Mouse (Mus musculus) heart, embryonic 13.5 days (tissue): ENCODE results near the gene Cyp2b9. TPM values are rescaled to one million over a fixed set of nuclear protein-coding genes. Genes with fewer than 3 reads are reported as not detected.
"Not testable (repeated sequence)": the region's sequence is repeated elsewhere in the genome, so short reads cannot be mapped to it uniquely, and the experiment has no call there.

Experiments used
- ATAC-seq: fragments of 200-750 bp; cut with Nextera tagmentation; 2 replicates; pipeline ENCODE4 v1.8.0; 2017; ENCODE audit warnings: moderate TSS enrichment; ENCODE audit not compliant: insufficient number of reproducible peaks, low FRiP score, low TSS enrichment; ENCODE audit errors: extremely low read depth
- H3K27ac ChIP-seq: fragments of 300-500 bp; sonication (generic); replicated peaks from 2 replicates; pipeline ENCODE4 v1.5.1; 2015; ENCODE audit warnings: moderate library complexity, mild to moderate bottlenecking, inconsistent platforms
- H3K27me3 ChIP-seq: fragments of 300-500 bp; sonication (generic); replicated peaks from 2 replicates; pipeline ENCODE4 v1.6.1; 2015; ENCODE audit warnings: mild to moderate bottlenecking, inconsistent platforms
- H3K36me3 ChIP-seq: fragments of 300-500 bp; sonication (generic); 2 replicates; pipeline ENCODE4 v1.6.1; 2015; ENCODE audit warnings: mild to moderate bottlenecking, inconsistent platforms
- H3K4me1 ChIP-seq: fragments of 300-500 bp; sonication (generic); 2 replicates; pipeline ENCODE4 v1.6.1; 2015; ENCODE audit warnings: inconsistent platforms
- H3K4me2 ChIP-seq: fragments of 300-500 bp; sonication (generic); 2 replicates; pipeline ENCODE4 v1.6.1; 2015; ENCODE audit warnings: inconsistent platforms, mild to moderate bottlenecking, moderate library complexity
- H3K4me3 ChIP-seq: fragments of 300-500 bp; sonication (generic); 2 replicates; pipeline ENCODE4 v1.5.1; 2015; ENCODE audit warnings: moderate library complexity, mild to moderate bottlenecking, inconsistent platforms
- H3K9ac ChIP-seq: fragments of 300-500 bp; sonication (generic); 2 replicates; pipeline ENCODE4 v1.6.1; 2015; ENCODE audit warnings: inconsistent platforms, mild to moderate bottlenecking, moderate library complexity
- H3K9me3 ChIP-seq: fragments of 300-500 bp; sonication (generic); 2 replicates; pipeline ENCODE4 v1.6.1; 2016; ENCODE audit warnings: inconsistent platforms
- WGBS: fragments of 180-500 bp; shearing (Covaris S2); methylation state at CpG from one replicate; pipeline ENCODE4 v1.1.7; 2015; ENCODE audit warnings: mixed read lengths; 5-methylcytosine and 5-hydroxymethylcytosine counted together
- polyA plus RNA-seq: library from polyadenylated mRNA; unstranded; fragments of >200 nt; fragmentation: Nextera tagmentation; extraction: Ambion mirVana; gene quantifications from 2 replicates; pipeline ENCODE4 v1.2.1, GENCODE M21; 2015

The Cyp2b9 gene
- not detected in 2 replicates for polyA plus RNA-seq

- not testable (repeated sequence) for ATAC-seq
- WGBS = 75% methylated on average over 3 of the region's 3 CpGs
Observed at GRCm38 (mm10) chr7:26173111-26173510, at the start of gene Cyp2b9. Gene Cyp2b9, plus strand, starts transcription at chr7:26173411.

GRCm38 (mm10) chr7:26139623-26140022 is 33.6 kb upstream of the Cyp2b9 start:
- WGBS = no CpG with 5 or more reads among the region's 2 CpGs
- not testable (repeated sequence) for H3K9me3 ChIP-seq, H3K4me3 ChIP-seq, H3K4me1 ChIP-seq, H3K27ac ChIP-seq, H3K36me3 ChIP-seq, H3K4me2 ChIP-seq, ATAC-seq, H3K9ac ChIP-seq, H3K27me3 ChIP-seq

More at GRCm38 (mm10) chr7:26173111-26173510, at the start of gene Cyp2b9:
- not testable (repeated sequence) for H3K4me2 ChIP-seq, H3K27me3 ChIP-seq, H3K27ac ChIP-seq, H3K36me3 ChIP-seq, H3K9ac ChIP-seq, H3K4me1 ChIP-seq, H3K4me3 ChIP-seq
- peaks cover 14% of the 10 kb centered on the region; the same call in 1 of the 2 replicates for H3K9me3 ChIP-seq

- not testable (repeated sequence) for ATAC-seq, H3K36me3 ChIP-seq, H3K27ac ChIP-seq, H3K4me3 ChIP-seq, H3K4me2 ChIP-seq, H3K27me3 ChIP-seq, H3K4me1 ChIP-seq, H3K9ac ChIP-seq, H3K9me3 ChIP-seq
- WGBS = 40% methylated on average over 1 of the region's 3 CpGs
Observed at GRCm38 (mm10) chr7:26143657-26144056, 29.6 kb upstream of the Cyp2b9 start.

GRCm38 (mm10) chr7:26168765-26169536 is 4.3 kb upstream of the Cyp2b9 start:
- not testable (repeated sequence) for H3K4me1 ChIP-seq, H3K27me3 ChIP-seq, H3K27ac ChIP-seq, H3K36me3 ChIP-seq, H3K4me2 ChIP-seq, H3K9ac ChIP-seq, H3K4me3 ChIP-seq, ATAC-seq
- H3K9me3 ChIP-seq = peaks cover 20% of the 10 kb centered on the region
- 71% methylated on average over 3 of the region's 3 CpGs for WGBS

- ATAC-seq = no peak
- H3K4me2 ChIP-seq = no peak overlapping the region
- no peaks in the 10 kb centered on the region for H3K4me1 ChIP-seq
- no peaks in the 10 kb centered on the region for H3K27me3 ChIP-seq
- H3K36me3 ChIP-seq = no peaks in the 10 kb centered on the region
- H3K4me3 ChIP-seq = no peak overlapping the region
- WGBS = 19% methylated on average over 2 of the region's 2 CpGs
- peaks cover 31% of the 10 kb centered on the region for H3K9me3 ChIP-seq
- H3K9ac ChIP-seq = no peak overlapping the region
- no peak overlapping the region for H3K27ac ChIP-seq
Observed at GRCm38 (mm10) chr7:26201083-26201482, 27.9 kb downstream of the Cyp2b9 start.

- WGBS = 66% methylated on average over 1 of the region's 1 CpGs
- H3K36me3 ChIP-seq, H3K9me3 ChIP-seq, H3K9ac ChIP-seq, H3K4me3 ChIP-seq, H3K27ac ChIP-seq, H3K27me3 ChIP-seq, H3K4me1 ChIP-seq, ATAC-seq, H3K4me2 ChIP-seq: not testable (repeated sequence)
Observed at GRCm38 (mm10) chr7:26260034-26260433, 86.8 kb downstream of the Cyp2b9 start, which contains the start of gene Vmn1r184. Gene Vmn1r184, plus strand, starts transcription at chr7:26260334.

Other genes with a start within 250 kb of the Cyp2b9 start
- not detected in 2 replicates for gene Cyp2b13, start 111.9 kb upstream of the Cyp2b9 start, polyA plus RNA-seq
- not detected in 2 replicates for gene Vmn1r184, start 86.9 kb downstream of the Cyp2b9 start, polyA plus RNA-seq
- not detected in 2 replicates for gene Cyp2a4, start 133.8 kb downstream of the Cyp2b9 start, polyA plus RNA-seq
- gene Nlrp9c, start 230.3 kb downstream of the Cyp2b9 start, polyA plus RNA-seq = not detected in 2 replicates